In the genomic region with DNA sequence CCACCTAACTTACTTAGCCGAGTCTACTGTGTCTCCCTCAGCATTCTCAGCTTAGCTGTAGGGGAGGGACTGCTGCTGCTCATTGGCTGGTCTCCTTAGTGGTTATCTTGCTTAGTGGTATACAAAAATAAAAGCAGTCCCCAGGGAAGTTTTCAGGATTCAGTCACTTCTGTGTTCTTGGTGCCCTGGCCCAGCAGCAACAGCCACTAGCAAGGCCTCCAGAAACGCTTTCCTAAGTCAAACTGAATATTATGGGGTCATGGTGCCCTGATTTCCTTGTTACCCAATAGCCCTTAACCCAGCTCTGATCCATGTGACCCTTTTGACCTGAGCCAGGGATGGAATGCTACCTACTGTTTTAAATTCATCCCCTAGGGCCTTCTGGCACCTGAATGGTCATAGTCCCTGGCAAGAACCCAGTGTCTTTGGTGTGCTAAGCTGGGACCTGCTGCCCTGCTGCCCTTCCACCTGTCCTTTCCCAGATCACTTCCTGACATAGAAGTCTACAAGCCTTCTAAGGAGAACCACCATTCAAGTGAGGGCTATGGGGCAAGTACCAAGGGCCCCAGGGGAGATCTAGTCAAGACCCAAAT, we compare ENCODE assay signal across 10 mouse cellular contexts. TPM values are rescaled to one million over a fixed set of nuclear protein-coding genes. Genes with fewer than 3 reads are reported as not detected.
DNase-seq lines count a peak whose midpoint lies in the region; ATAC-seq and TF ChIP-seq lines count a peak whose summit lies in the region.
"Had no signal": no experiment of that assay in that cellular context is flagged by ENCODE, and none has a peak within 500 bp of the region (broad histone marks: within the 10 kb centered on the region; RNA-seq: fewer than 3 reads in every experiment).

No protein-coding gene starts in this region.

- 0 out of 2 replicates have a peak overlapping the region, but pooled peaks have one; percentile 66 for H3K27ac ChIP-seq in midbrain, embryonic 10.5 days (replicated peaks)
- H3K27ac ChIP-seq in midbrain, postnatal 0 days (ENCODE audit: low read depth, low read length), result no peak overlapping the region
- peak overlapping the region; percentile 94 for H3K27ac ChIP-seq in stomach, postnatal 0 days (replicated peaks)

- H3K9me3 ChIP-seq in midbrain, embryonic 10.5 days (replicated peaks), result no peaks in the 10 kb centered on the region
- H3K9me3 ChIP-seq in midbrain, postnatal 0 days (ENCODE audit: low read length), result no peaks in the 10 kb centered on the region
- H3K9me3 ChIP-seq in stomach, postnatal 0 days (ENCODE audit: control insufficient read depth, low read length), result no peaks in the 10 kb centered on the region

- no peak overlapping the region for H3K4me2 ChIP-seq in midbrain, postnatal 0 days (ENCODE audit: low read depth, low read length, poor library complexity, severe bottlenecking)
- no peak overlapping the region for H3K4me2 ChIP-seq in stomach, postnatal 0 days (replicated peaks; ENCODE audit: low read depth)

- no peaks in the 10 kb centered on the region for H3K27me3 ChIP-seq in midbrain, embryonic 10.5 days (ENCODE audit: low read depth, poor library complexity, severe bottlenecking)
- no peaks in the 10 kb centered on the region for H3K27me3 ChIP-seq in midbrain, postnatal 0 days (ENCODE audit: insufficient read depth, low read length)
- H3K27me3 ChIP-seq in stomach, postnatal 0 days (ENCODE audit: control insufficient read depth, insufficient read depth, low read length), result no peaks in the 10 kb centered on the region

- 0 out of 2 replicates have a peak, but pooled peaks cover 7% of the 10 kb centered on the region for H3K36me3 ChIP-seq in midbrain, embryonic 10.5 days
- H3K36me3 ChIP-seq in midbrain, postnatal 0 days (ENCODE audit: insufficient read depth, low read length), result no peaks in the 10 kb centered on the region
- H3K36me3 ChIP-seq in stomach, postnatal 0 days (ENCODE audit: control insufficient read depth, insufficient read depth, low read length), result no peaks in the 10 kb centered on the region

- TF ChIP-seq CTCF in midbrain, postnatal 0 days (IDR thresholded peaks at IDR 0.05), result no peak
- no peak for TF ChIP-seq CTCF in stomach, postnatal 0 days (IDR thresholded peaks at IDR 0.05; ENCODE audit: low read depth)

- peaks cover 56% of the 10 kb centered on the region for H3K4me1 ChIP-seq in midbrain, embryonic 10.5 days
- peaks cover 2% of the 10 kb centered on the region; the same call in 1 of the 2 replicates for H3K4me1 ChIP-seq in midbrain, postnatal 0 days (ENCODE audit: insufficient read depth, low read length)
- peaks cover 26% of the 10 kb centered on the region for H3K4me1 ChIP-seq in stomach, postnatal 0 days (replicated peaks; ENCODE audit: control insufficient read depth, insufficient read depth)

- no peak overlapping the region for H3K4me3 ChIP-seq in midbrain, embryonic 10.5 days
- no peak overlapping the region for H3K4me3 ChIP-seq in midbrain, postnatal 0 days (ENCODE audit: low read depth, low read length)
- no peak overlapping the region for H3K4me3 ChIP-seq in stomach, postnatal 0 days (ENCODE audit: low read depth, low read length)

- DNase-seq in heart, adult 11 months, result peak; percentile 91
- DNase-seq in heart, postnatal 4 days, result no peak
- DNase-seq in midbrain, embryonic 10.5 days (ENCODE audit: low spot score), result no peak
- DNase-seq in midbrain, postnatal 0 days (ENCODE audit: low spot score), result no peak
- peak; percentile 89 for DNase-seq in kidney, adult 9 months
- DNase-seq in stomach, postnatal 0 days (ENCODE audit: low spot score), result no peak
- DNase-seq in spleen, adult 12 weeks (ENCODE audit: low spot score), result no peak
- no peak for DNase-seq in ovary, postnatal 14 days (ENCODE audit: low spot score)
- DNase-seq: layer of hippocampus, adult 9-11 months had no signal

- no peak for ATAC-seq in midbrain, postnatal 0 days (ENCODE audit: low FRiP score)
- ATAC-seq in stomach, postnatal 0 days (ENCODE audit: low FRiP score, low TSS enrichment), result no peak
- ATAC-seq: forebrain, embryonic 14.5 days had no signal

- no peak for TF ChIP-seq EP300 in stomach, postnatal 0 days (optimal IDR thresholded peaks at IDR 0.05)

- WGBS in midbrain, embryonic 10.5 days, result 62% methylated on average over 2 of the region's 2 CpGs
- 80% methylated on average over 2 of the region's 2 CpGs for WGBS in midbrain, postnatal 0 days
- 47% methylated on average over 2 of the region's 2 CpGs for WGBS in stomach, postnatal 0 days

- H3K9ac ChIP-seq in midbrain, postnatal 0 days (replicated peaks; ENCODE audit: low read length, poor library complexity, severe bottlenecking), result no peak overlapping the region
- H3K9ac ChIP-seq in stomach, postnatal 0 days (ENCODE audit: low read length), result no peak overlapping the region

RNA-seq across cellular contexts. Expression of gene Mark2, which starts 31.8 kb away (rescaled TPM):
- 10 to 100 TPM; 54.9 to 58.4 TPM for total RNA-seq in heart, postnatal 4 days (2021)
- 45.5 and 46.0 TPM in 2 replicates for polyA plus RNA-seq in midbrain, embryonic 10.5 days (2016; fragmentation: Nextera tagmentation; extraction: Ambion mirVana)
- total RNA-seq in midbrain, postnatal 0 days (2014; rRNA removed), result 41.2 and 49.1 TPM in 2 replicates
- polyA plus RNA-seq in midbrain, postnatal 0 days (2015; fragmentation: Nextera tagmentation; extraction: Ambion mirVana), result 38.0 and 38.1 TPM in 2 replicates
- 44.7 and 56.0 TPM in 2 replicates for polyA plus RNA-seq in stomach, postnatal 0 days (2015; fragmentation: Nextera tagmentation; extraction: Ambion mirVana)

RNA-seq across cellular contexts. Expression of gene Rcor2, which starts 42.7 kb away (rescaled TPM):
- total RNA-seq in heart, postnatal 4 days (2021), result 10 to 100 TPM; 19.0 to 19.2 TPM
- 62.2 and 73.1 TPM in 2 replicates for polyA plus RNA-seq in midbrain, embryonic 10.5 days (2016; fragmentation: Nextera tagmentation; extraction: Ambion mirVana)
- 40.7 and 53.1 TPM in 2 replicates for total RNA-seq in midbrain, postnatal 0 days (2014; rRNA removed)
- 8.9 and 9.7 TPM in 2 replicates for polyA plus RNA-seq in midbrain, postnatal 0 days (2015; fragmentation: Nextera tagmentation; extraction: Ambion mirVana)
- 2.2 and 2.4 TPM in 2 replicates for polyA plus RNA-seq in stomach, postnatal 0 days (2015; fragmentation: Nextera tagmentation; extraction: Ambion mirVana)

Comparison
In these comparisons a context has a peak if more than half of its experiments do, and no peak if none do; other contexts are left out.
1. DNase-seq: peak in heart, adult 11 months (single experiment) and kidney, adult 9 months (single experiment); none in heart, postnatal 4 days (single experiment), midbrain, embryonic 10.5 days (single experiment), midbrain, postnatal 0 days (single experiment), stomach, postnatal 0 days (single experiment), spleen, adult 12 weeks (single experiment) and ovary, postnatal 14 days (single experiment).